Mouse (Mus musculus) forebrain, embryonic 12.5 days (tissue): ENCODE measurements around the gene Rab44. TPM values are rescaled to one million over a fixed set of nuclear protein-coding genes. Genes with fewer than 3 reads are reported as not detected.
A peak's percentile ranks its signal among the peaks of the same experiment; 100 is the strongest.

ENCODE experiments used
- ATAC-seq: fragments of 200-750 bp; cut with Nextera tagmentation; 2 replicates; pipeline ENCODE4 v1.8.0; 2017; ENCODE audit warnings: moderate TSS enrichment; ENCODE audit not compliant: low FRiP score
- H3K27ac ChIP-seq: fragments of 300-500 bp; sonication (generic); 2 replicates; pipeline ENCODE4 v1.5.1; 2016; ENCODE audit warnings: mild to moderate bottlenecking
- H3K27me3 ChIP-seq: fragments of 300-500 bp; sonication (generic); 2 replicates; pipeline ENCODE4 v1.6.1; 2016; ENCODE audit warnings: mild to moderate bottlenecking
- H3K36me3 ChIP-seq: fragments of 300-500 bp; sonication (generic); replicated peaks from 2 replicates; pipeline ENCODE4 v1.6.1; 2016; ENCODE audit warnings: mild to moderate bottlenecking
- H3K4me1 ChIP-seq: fragments of 300-500 bp; sonication (generic); 2 replicates; pipeline ENCODE4 v1.6.1; 2016
- H3K4me2 ChIP-seq: fragments of 300-500 bp; sonication (generic); 2 replicates; pipeline ENCODE4 v1.6.1; 2016; ENCODE audit warnings: mild to moderate bottlenecking, moderate library complexity
- H3K4me3 ChIP-seq: fragments of 300-500 bp; sonication (generic); replicated peaks from 2 replicates; pipeline ENCODE4 v1.5.1; 2016; ENCODE audit warnings: mild to moderate bottlenecking
- H3K9ac ChIP-seq: fragments of 300-500 bp; sonication (generic); 2 replicates; pipeline ENCODE4 v1.6.1; 2016; ENCODE audit warnings: mild to moderate bottlenecking
- H3K9me3 ChIP-seq: fragments of 300-500 bp; sonication (generic); 2 replicates; pipeline ENCODE4 v1.6.1; 2016
- WGBS: fragments of 180-500 bp; shearing (Covaris S2); methylation state at CpG from one replicate; pipeline ENCODE4 v1.1.7; 2016; 5-methylcytosine and 5-hydroxymethylcytosine counted together
- polyA plus RNA-seq: library from polyadenylated mRNA; unstranded; fragments of >200 nt; fragmentation: Nextera tagmentation; extraction: Ambion mirVana; gene quantifications from 2 replicates; pipeline ENCODE4 v1.2.1, GENCODE M21; 2016

Rab44 gene
- polyA plus RNA-seq, 1 experiment from 2014 or later, result 0.09 TPM

DNA sequence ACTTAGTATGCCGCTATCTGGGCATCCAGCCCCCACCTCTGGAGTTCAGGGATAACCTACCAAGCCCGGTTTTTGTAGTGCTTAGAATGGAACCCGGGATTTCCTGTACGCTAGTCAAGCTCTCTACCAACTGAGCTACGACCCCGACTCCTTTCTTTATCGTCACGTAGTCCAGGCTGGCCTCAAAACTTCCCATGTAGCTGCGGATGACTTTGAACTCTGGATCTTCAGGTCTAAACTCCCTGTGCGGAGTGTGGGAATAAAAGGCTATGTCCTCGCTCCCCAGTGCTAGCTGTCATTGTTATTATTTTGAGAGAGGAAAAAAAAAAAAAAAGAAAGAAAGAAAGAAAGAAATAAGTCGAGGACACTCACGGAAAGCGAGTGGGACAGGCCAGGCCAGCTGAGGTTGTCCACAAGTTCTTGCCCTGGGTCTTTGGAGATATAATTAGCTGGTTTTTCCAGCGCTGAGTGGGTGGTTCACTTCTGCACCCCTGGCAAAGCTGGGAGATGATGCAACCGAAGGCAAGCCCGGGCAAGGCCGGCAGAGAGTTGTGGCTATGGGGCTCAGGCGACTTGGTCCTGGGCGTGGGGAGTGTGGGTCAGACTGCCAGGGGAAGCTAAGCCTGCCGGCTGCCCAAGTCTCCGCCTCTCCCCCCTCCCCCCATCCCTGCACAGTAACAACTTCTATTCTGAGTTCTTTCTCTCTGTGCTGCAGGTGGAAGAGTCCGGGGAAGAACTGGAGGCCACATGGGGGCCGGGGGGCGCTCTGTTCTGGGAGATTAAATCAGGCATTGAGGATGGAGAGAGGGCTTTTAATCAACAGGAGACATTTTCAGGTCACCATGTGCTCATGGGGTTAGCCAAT, 35.2 kb upstream of the Rab44 start:
- Histone ChIP-seq H3K9ac (no peak overlapping the region), H3K4me2 (peak overlapping the region; percentile 45), H3K27me3 (peaks cover 25% of the 10 kb centered on the region)

DNA sequence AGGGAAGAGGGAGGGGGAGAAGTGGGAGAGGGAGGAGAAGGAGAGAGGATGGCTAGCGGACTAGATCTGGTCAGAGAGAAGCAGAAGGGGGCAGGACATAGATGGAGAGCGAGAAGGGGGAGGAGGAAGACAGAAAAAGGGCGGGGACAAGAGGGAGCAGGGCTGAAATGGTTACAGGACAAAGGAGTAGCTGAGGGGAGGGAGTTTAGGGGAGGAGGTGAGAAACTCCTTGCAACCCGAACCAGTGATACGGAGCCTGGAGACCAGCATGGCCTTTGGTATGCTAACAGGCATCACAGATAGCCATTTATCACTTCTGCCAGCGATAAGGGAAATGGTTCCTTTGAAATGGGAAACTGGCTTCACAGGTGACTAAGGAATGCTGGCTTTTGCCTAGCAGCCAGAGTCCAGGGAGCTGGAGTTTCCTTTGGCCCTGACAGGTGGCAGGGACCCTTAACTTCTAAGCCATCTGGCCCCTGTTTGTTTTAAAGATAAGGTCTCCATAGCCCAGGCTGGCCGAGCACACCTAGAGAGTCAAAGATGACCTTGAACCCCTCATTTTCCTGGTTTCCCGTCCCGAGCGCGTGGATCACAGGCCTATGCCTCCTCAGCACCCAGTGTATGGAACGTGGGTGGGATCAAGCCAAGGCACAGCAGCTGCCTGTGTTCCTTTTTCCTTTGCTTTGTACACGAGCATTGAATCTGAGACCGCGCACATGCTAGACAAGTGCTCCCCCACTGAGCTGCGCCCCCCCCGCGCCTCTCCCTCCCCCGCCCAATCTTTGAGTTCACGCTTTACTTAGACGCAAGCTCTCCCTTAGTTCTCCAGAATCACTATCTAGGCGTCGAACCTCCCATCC, 33.0 kb upstream of the Rab44 start:
- peaks cover 32% of the 10 kb centered on the region for H3K4me1 ChIP-seq
- 0 out of 2 replicates have a peak overlapping the region, but pooled peaks have one; percentile 15 for H3K27ac ChIP-seq
- no peaks in the 10 kb centered on the region for H3K9me3 ChIP-seq
- H3K27me3 ChIP-seq, result peaks cover 25% of the 10 kb centered on the region
- no peak overlapping the region for H3K4me3 ChIP-seq
- H3K36me3 ChIP-seq, result no peaks in the 10 kb centered on the region
- WGBS, result 3% methylated on average over 22 of the region's 23 CpGs
- H3K4me2 ChIP-seq, result peak overlapping the region; percentile 37
- H3K9ac ChIP-seq, result no peak overlapping the region
- ATAC-seq, result no peak

More for the DNA sequence above, 35.2 kb upstream of the Rab44 start:
- WGBS, result 4% methylated on average over 25 of the region's 25 CpGs
- Histone ChIP-seq H3K9me3 (no peaks in the 10 kb centered on the region), H3K27ac (peak overlapping the region; percentile 43; the same call in 1 of the 2 replicates), H3K4me1 (peaks cover 32% of the 10 kb centered on the region), H3K4me3 (0 out of 2 replicates have a peak overlapping the region, but pooled peaks have one; percentile 5), H3K36me3 (no peaks in the 10 kb centered on the region)
- ATAC-seq, result no peak

DNA sequence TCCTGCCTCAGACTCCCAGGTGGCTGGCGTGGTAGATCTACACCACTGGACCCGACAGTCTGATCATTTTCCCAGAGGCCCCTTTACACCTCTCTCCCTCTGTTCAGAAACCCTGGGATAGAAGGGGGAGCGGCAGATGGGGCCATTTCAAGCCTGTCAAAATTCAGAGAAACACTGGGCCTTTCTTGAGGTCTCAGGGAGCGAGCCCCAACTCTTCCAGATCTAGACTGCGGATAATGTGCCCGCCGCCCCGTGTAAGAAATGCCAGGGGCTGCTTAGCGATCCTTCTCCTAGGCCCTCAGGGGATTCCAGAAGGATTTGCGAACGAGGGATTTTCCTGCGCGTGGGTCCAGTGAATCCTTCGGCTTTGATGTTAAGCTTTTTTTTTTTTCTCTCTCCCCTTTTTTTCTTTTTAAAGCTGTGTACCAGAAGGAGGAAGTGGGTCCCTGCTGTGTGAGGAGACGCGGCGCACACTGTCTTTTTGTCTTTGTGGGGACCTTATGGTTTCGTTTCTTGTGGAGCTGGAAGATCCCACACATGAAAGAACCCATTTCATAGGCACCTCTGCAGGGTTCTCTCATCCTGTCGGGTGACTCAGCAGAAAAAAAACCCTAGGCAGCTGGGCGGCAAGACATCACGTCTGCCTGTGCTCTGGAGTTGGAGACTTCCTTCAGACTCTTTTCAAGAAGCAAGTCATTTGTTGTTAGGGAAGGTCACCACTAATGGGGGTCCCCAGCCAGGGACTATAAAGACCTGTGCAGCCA, 32.1 kb upstream of the Rab44 start:
- Histone ChIP-seq H3K4me2 (peak overlapping the region; percentile 37), H3K9me3 (no peaks in the 10 kb centered on the region), H3K36me3 (no peaks in the 10 kb centered on the region), H3K4me3 (no peak overlapping the region), H3K9ac (no peak overlapping the region; the same call in 1 of the 2 replicates), H3K4me1 (peaks cover 32% of the 10 kb centered on the region), H3K27me3 (peaks cover 25% of the 10 kb centered on the region), H3K27ac (no peak overlapping the region)
- WGBS, result 5% methylated on average over 21 of the region's 21 CpGs
- ATAC-seq, result no peak

DNA sequence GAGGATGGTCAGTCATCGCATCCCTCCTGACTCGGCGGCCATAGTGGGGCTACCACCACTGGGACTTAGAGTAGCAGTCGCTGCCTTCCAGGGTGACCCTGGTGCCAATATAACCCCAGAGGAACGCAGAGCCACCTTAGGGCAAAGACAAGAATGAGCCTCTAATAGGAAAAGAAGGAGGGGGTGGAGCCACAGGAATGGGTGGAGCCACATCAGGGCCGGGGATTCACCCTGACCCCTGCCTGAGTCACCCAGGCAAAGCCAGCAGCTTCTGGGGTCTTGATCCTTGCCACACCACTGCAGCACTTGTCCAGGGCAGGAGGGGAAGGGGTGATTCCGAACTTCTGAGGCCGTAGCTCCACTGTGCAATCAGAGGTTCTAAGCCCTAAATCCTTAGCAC, 30.4 kb upstream of the Rab44 start:
- H3K36me3 ChIP-seq, result no peaks in the 10 kb centered on the region
- H3K9me3 ChIP-seq, result no peaks in the 10 kb centered on the region
- 92% methylated on average over 8 of the region's 8 CpGs for WGBS
- H3K27me3 ChIP-seq, result peaks cover 25% of the 10 kb centered on the region
- no peak overlapping the region for H3K4me3 ChIP-seq
- no peak overlapping the region for H3K9ac ChIP-seq
- H3K4me1 ChIP-seq, result peaks cover 23% of the 10 kb centered on the region
- no peak overlapping the region for H3K4me2 ChIP-seq
- no peak overlapping the region for H3K27ac ChIP-seq
- ATAC-seq, result no peak

GRCm38 (mm10) chr17:29084656-29085055, 29.3 kb upstream of the Rab44 start:
- Histone ChIP-seq H3K4me1 (peaks cover 17% of the 10 kb centered on the region), H3K9ac (no peak overlapping the region), H3K9me3 (no peaks in the 10 kb centered on the region), H3K27ac (no peak overlapping the region), H3K4me2 (no peak overlapping the region), H3K36me3 (no peaks in the 10 kb centered on the region), H3K27me3 (peaks cover 23% of the 10 kb centered on the region), H3K4me3 (no peak overlapping the region)
- ATAC-seq, result no peak
- WGBS, result 95% methylated on average over 7 of the region's 7 CpGs

- no peaks in the 10 kb centered on the region for H3K36me3 ChIP-seq
- no peak for ATAC-seq
- H3K4me3 ChIP-seq, result no peak overlapping the region
- H3K4me2 ChIP-seq, result no peak overlapping the region
- H3K27ac ChIP-seq, result no peak overlapping the region
- no peaks in the 10 kb centered on the region for H3K9me3 ChIP-seq
- 86% methylated on average over 10 of the region's 10 CpGs for WGBS
- H3K27me3 ChIP-seq, result peaks cover 24% of the 10 kb centered on the region
- peaks cover 17% of the 10 kb centered on the region for H3K4me1 ChIP-seq
- H3K9ac ChIP-seq, result no peak overlapping the region
Measured at GRCm38 (mm10) chr17:29085266-29085665, 28.7 kb upstream of the Rab44 start.

GRCm38 (mm10) chr17:29086916-29087315, 27.0 kb upstream of the Rab44 start:
- Histone ChIP-seq H3K4me1 (peaks cover 4% of the 10 kb centered on the region), H3K4me2 (no peak overlapping the region), H3K36me3 (no peaks in the 10 kb centered on the region), H3K9me3 (no peaks in the 10 kb centered on the region), H3K27ac (no peak overlapping the region), H3K4me3 (no peak overlapping the region), H3K27me3 (peaks cover 13% of the 10 kb centered on the region), H3K9ac (no peak overlapping the region)
- 75% methylated on average over 4 of the region's 4 CpGs for WGBS
- no peak for ATAC-seq

DNA sequence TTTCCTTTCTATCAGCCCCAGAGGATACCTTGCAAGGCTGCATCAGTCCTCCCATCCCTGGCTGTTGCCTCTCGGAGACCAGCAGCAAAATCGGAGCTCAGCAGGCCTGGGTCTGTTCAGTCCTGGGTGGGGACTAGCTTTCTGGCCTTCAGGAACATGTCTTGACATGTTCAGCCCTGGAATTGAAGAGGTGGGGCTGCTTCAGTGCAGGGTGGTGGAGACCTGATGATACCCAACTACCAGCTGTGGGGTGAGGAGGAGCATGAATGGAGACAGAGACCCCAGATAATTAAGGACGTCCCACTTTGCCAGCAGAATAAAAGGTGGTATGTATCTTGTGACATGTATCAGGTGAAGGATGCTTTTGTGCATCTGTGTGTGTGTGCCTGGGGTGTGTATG, 23.2 kb upstream of the Rab44 start, which contains the start of gene Cdkn1a:
TSS of gene Cdkn1a (plus strand) at position 201 of the 400 bp plus-strand sequence.
- 73% methylated on average over 3 of the region's 3 CpGs for WGBS
- Histone ChIP-seq H3K27me3 (peaks cover 41% of the 10 kb centered on the region), H3K27ac (no peak within 1 kb of the TSS), H3K4me3 (no peak within 1 kb of the TSS), H3K4me1 (peaks cover 22% of the 10 kb centered on the region), H3K4me2 (no peak within 1 kb of the TSS), H3K9ac (no peak within 1 kb of the TSS), H3K36me3 (no peaks in the 10 kb centered on the region), H3K9me3 (no peaks in the 10 kb centered on the region)
- no peak for ATAC-seq

DNA sequence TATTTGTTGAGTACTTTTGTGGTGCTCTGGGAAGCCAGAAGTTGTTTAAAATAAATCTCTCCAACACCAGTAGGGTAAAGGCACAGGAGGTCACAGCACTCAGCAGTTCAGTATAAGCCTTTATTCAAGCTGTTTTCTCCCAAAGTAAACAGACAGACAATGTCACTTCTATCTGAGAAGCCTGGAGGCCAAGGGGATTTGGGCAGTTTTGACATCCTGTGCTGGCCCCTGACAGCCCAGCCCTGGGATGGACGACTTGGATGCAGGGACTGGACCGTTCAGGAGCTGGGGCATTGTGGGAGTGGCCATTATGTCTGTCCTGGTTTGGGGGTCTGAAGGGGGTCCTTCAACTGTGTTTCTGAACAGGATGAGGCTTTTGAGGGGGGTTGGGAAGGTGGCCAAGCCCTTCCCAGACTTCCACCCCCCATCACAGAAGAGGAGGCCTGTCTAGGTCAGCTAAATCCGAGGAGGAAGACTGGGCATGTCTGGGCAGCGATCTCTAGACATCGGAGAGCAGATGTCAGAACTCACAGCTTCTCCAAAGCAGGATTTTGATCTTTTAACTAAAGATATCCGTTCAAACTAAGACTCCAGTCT, 22.5 kb upstream of the Rab44 start:
- 54% methylated on average over 6 of the region's 6 CpGs for WGBS
- no peaks in the 10 kb centered on the region for H3K36me3 ChIP-seq
- ATAC-seq, result no peak

GRCm38 (mm10) chr17:29092497-29092896, 21.4 kb upstream of the Rab44 start:
- 64% methylated on average over 5 of the region's 5 CpGs for WGBS
- peaks cover 22% of the 10 kb centered on the region for H3K4me1 ChIP-seq
- H3K27ac ChIP-seq, result no peak overlapping the region
- peaks cover 56% of the 10 kb centered on the region for H3K27me3 ChIP-seq
- H3K9me3 ChIP-seq, result no peaks in the 10 kb centered on the region
- no peak for ATAC-seq
- no peak overlapping the region for H3K9ac ChIP-seq
- no peak overlapping the region for H3K4me2 ChIP-seq
- no peak overlapping the region for H3K4me3 ChIP-seq
- no peaks in the 10 kb centered on the region for H3K36me3 ChIP-seq

More for the DNA sequence above, 22.5 kb upstream of the Rab44 start:
- H3K27ac ChIP-seq, result no peak overlapping the region
- H3K4me1 ChIP-seq, result peaks cover 22% of the 10 kb centered on the region
- H3K4me3 ChIP-seq, result no peak overlapping the region
- H3K9ac ChIP-seq, result no peak overlapping the region
- peaks cover 47% of the 10 kb centered on the region for H3K27me3 ChIP-seq
- no peaks in the 10 kb centered on the region for H3K9me3 ChIP-seq
- H3K4me2 ChIP-seq, result no peak overlapping the region

- peaks cover 56% of the 10 kb centered on the region for H3K27me3 ChIP-seq
Measured at GRCm38 (mm10) chr17:29093110-29093952, 20.6 kb upstream of the Rab44 start.

More at GRCm38 (mm10) chr17:29093110-29093952, 20.6 kb upstream of the Rab44 start:
- WGBS, result 7% methylated on average over 36 of the region's 36 CpGs
- Histone ChIP-seq H3K9ac (peak overlapping the region; percentile 49), H3K4me2 (peak overlapping the region; percentile 59), H3K36me3 (no peaks in the 10 kb centered on the region), H3K4me1 (peaks cover 22% of the 10 kb centered on the region), H3K4me3 (peak overlapping the region; percentile 42), H3K9me3 (no peaks in the 10 kb centered on the region), H3K27ac (no peak overlapping the region)
- peak; percentile 90 for ATAC-seq
